Mouse (Mus musculus) C2C12 (cell line): ENCODE results near the gene Alox12e.

Experiments
- CTCF ChIP-seq: IDR thresholded peaks from one replicate; pipeline ENCODE4 v1.5.1; 2011; ENCODE audit not compliant: control insufficient read depth, insufficient read depth, insufficient read length
- FOSL1 ChIP-seq: IDR thresholded peaks from one replicate; pipeline ENCODE4 v1.8.0; 2011; ENCODE audit warnings: mild to moderate bottlenecking, low read length; ENCODE audit not compliant: poor library complexity, insufficient read depth, severe bottlenecking
- USF1 ChIP-seq: IDR thresholded peaks from one replicate; pipeline ENCODE4 v1.6.1; 2011; ENCODE audit warnings: low read depth, mild to moderate bottlenecking, control low read depth, moderate library complexity

DNA sequence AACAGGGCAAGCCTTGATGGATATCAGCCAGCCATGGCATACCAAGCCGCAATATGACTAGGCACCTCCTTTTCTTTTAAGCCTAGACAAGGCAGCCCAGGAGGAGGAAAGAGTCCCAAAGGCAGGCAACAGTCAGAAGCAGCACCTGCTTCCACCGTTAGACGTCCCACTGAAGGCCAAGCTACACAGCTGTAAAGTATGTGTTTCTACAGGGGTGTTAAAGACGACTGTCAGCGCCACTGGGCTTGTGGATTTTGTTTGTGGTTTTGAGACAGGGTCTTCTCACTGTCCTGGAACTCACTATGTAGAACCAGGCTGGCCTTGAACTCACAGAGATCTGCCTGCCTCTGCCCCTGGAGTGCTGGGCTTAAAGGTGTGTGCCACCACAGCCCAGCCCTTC, 36.7 kb downstream of the Alox12e start:
- TF ChIP-seq FOSL1 (no peak), CTCF (no peak), USF1 (no peak)
